Mouse (Mus musculus): ENCODE measurements around the gene Helb.

DNA sequence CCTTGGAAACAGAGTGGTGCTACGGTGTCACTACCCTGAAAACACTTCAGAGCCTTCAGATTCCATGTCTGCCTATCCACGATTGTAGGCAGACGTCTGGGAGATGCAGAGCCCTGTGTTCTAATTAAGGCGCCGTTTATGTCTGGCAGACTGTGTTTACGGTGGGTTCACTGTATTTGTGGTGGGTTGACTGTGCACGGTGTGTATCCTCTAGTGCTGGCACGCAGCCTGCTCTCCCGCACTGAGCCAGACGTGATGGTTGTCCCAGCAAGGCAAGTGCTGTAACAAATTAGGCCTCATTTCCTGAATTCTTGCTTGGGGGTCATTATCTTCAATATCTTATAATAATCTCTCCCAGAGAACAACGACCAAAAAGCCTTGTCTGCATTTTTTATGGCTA is 20.9 kb upstream of the Helb start:
- TF ChIP-seq CTCF (IDR thresholded peaks at IDR 0.05; ENCODE audit: insufficient read depth, low read depth, low read length): no peak
- no peak for TF ChIP-seq POLR2A (IDR thresholded peaks at IDR 0.05; ENCODE audit: insufficient read depth, low read depth, low read length)
